Mouse (Mus musculus): ENCODE measurements around the gene Foxp4. TPM values are rescaled to one million over a fixed set of nuclear protein-coding genes. Genes with fewer than 3 reads are reported as not detected.
"Not testable (repeated sequence)": the region's sequence is repeated elsewhere in the genome, so short reads cannot be mapped to it uniquely, and the experiment has no call there.

Foxp4 gene
- polyA plus RNA-seq, 1 experiment from 2014 or later: 41.7 TPM

- WGBS: 21% methylated on average over 11 of the region's 11 CpGs
- peak overlapping the region; percentile 55; the same call in 1 of the 2 replicates for H3K27ac ChIP-seq
- H3K36me3 ChIP-seq: peaks cover 10% of the 10 kb centered on the region
- H3K9ac ChIP-seq: no peak overlapping the region
- no peak for ATAC-seq (ENCODE audit: low FRiP score)
- H3K4me2 ChIP-seq (replicated peaks): no peak overlapping the region
- H3K9me3 ChIP-seq (replicated peaks): no peaks in the 10 kb centered on the region
- no peak overlapping the region for H3K4me3 ChIP-seq
- no peaks in the 10 kb centered on the region; the same call in 1 of the 2 replicates for H3K27me3 ChIP-seq
- peaks cover 14% of the 10 kb centered on the region for H3K4me1 ChIP-seq
Measured at GRCm38 (mm10) chr17:47863437-47863836, 61.0 kb downstream of the Foxp4 start.

- Histone ChIP-seq H3K27me3 (no peaks in the 10 kb centered on the region; the same call in 1 of the 2 replicates), H3K4me2 (replicated peaks) (no peak overlapping the region), H3K4me1 (peaks cover 14% of the 10 kb centered on the region), H3K4me3 (no peak overlapping the region), H3K9me3 (replicated peaks) (no peaks in the 10 kb centered on the region), H3K9ac (no peak overlapping the region), H3K36me3 (peaks cover 7% of the 10 kb centered on the region), H3K27ac (peak overlapping the region; percentile 55; the same call in 1 of the 2 replicates)
- 66% methylated on average over 4 of the region's 4 CpGs for WGBS
- ATAC-seq (ENCODE audit: low FRiP score): no peak
Measured at GRCm38 (mm10) chr17:47863023-47863422, 61.4 kb downstream of the Foxp4 start.

DNA sequence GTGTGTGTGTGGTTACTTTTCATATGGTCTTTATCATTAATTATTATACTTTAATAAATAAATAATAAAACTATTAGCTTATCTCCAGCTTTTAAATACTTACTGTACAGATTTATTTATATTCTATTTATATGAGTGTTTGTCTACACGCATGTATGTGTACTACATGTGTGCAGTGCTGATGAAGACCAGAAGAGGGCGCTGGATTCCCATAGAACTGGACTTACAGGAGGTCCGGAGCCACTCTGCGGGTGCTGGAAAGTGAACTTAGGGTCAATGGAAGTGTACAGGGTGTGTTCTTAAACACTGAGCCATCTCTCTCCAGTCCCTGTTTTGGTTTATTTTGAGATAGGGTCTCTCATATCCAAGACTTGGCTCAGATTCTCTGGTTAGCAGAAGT, 68.9 kb downstream of the Foxp4 start:
- Histone ChIP-seq H3K9ac (no peak overlapping the region), H3K4me3 (no peak overlapping the region), H3K27me3 (peaks cover 13% of the 10 kb centered on the region), H3K36me3 (no peaks in the 10 kb centered on the region), H3K9me3 (replicated peaks) (0 out of 2 replicates have a peak, but pooled peaks cover 4% of the 10 kb centered on the region), H3K4me1 (0 out of 2 replicates have a peak, but pooled peaks cover 6% of the 10 kb centered on the region), H3K27ac (no peak overlapping the region), H3K4me2 (replicated peaks) (no peak overlapping the region)
- ATAC-seq (ENCODE audit: low FRiP score): no peak
- 79% methylated on average over 4 of the region's 4 CpGs for WGBS

DNA sequence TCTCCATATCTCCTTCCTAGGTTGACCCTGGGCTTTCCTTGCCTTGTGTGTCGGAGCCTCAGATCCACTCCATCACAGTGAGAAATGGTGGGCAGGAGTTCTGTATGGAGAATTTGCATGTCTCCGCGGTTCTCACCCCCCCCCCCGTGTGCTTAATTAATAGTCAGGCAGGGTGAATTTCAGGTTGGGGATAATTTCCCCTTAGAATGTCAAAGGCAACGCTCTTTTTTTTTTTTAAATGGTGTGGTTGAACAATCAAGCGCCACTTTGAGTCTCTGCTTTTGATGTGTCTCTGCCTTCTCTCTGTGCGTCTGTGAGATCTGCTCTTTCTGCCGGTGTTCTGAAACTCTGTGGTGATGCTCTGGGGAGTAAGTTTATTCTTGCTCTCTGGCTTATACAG, 69.5 kb downstream of the Foxp4 start:
- WGBS: 75% methylated on average over 8 of the region's 8 CpGs
- H3K27ac ChIP-seq: no peak overlapping the region

DNA sequence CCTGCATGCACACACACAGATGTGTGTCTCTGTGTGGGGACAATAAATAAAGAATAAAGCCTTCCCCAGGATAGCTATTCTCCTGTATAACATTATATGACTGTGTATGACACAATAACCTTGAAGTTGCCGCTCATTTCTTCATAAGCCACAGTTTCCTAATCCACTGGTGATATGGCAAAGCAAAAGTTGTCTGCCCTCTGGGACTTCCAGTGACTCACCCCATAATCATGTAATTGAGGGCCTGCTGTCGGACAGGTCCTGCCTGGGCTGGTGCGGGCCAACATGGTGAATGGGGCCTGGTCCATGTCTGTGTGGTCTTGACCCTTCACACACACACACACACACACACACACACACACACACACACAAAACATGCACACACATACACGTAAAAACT, 70.7 kb downstream of the Foxp4 start:
- Histone ChIP-seq H3K4me2 (replicated peaks) (no peak overlapping the region), H3K27ac (no peak overlapping the region), H3K9me3 (replicated peaks) (0 out of 2 replicates have a peak, but pooled peaks cover 4% of the 10 kb centered on the region), H3K9ac (no peak overlapping the region), H3K36me3 (no peaks in the 10 kb centered on the region), H3K4me1 (0 out of 2 replicates have a peak, but pooled peaks cover 5% of the 10 kb centered on the region), H3K27me3 (peaks cover 13% of the 10 kb centered on the region), H3K4me3 (no peak overlapping the region)
- WGBS: 91% methylated on average over 4 of the region's 4 CpGs
- ATAC-seq (ENCODE audit: low FRiP score): no peak

More for the DNA sequence above, 69.5 kb downstream of the Foxp4 start:
- no peak overlapping the region for H3K9ac ChIP-seq
- no peaks in the 10 kb centered on the region for H3K36me3 ChIP-seq
- no peak overlapping the region for H3K4me2 ChIP-seq (replicated peaks)
- 0 out of 2 replicates have a peak, but pooled peaks cover 4% of the 10 kb centered on the region for H3K9me3 ChIP-seq (replicated peaks)
- 0 out of 2 replicates have a peak, but pooled peaks cover 5% of the 10 kb centered on the region for H3K4me1 ChIP-seq
- peaks cover 13% of the 10 kb centered on the region for H3K27me3 ChIP-seq
- ATAC-seq (ENCODE audit: low FRiP score): no peak
- H3K4me3 ChIP-seq: no peak overlapping the region

DNA sequence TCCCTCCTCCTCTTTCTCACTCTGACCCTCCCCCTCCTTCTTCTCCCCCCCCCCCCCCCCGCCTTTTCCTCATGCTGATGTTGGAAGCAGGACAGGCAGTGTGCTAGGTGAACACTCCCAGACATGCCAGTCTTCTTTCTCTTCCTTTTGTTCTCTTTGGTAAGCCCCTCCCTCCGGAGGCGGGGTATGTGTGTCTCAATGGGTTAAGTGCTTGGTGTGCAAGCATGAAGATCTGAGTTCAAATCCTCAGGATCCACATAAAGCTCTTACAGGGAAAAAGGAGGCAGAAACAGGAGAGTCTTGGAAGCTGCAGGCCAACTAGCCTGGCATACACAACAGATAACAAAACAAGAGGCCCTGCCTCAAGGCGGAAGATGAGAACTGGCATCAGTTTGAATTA, 71.1 kb downstream of the Foxp4 start:
- 89% methylated on average over 3 of the region's 4 CpGs for WGBS
- ATAC-seq (ENCODE audit: low FRiP score): no peak
- 0 out of 2 replicates have a peak, but pooled peaks cover 5% of the 10 kb centered on the region for H3K4me1 ChIP-seq

DNA sequence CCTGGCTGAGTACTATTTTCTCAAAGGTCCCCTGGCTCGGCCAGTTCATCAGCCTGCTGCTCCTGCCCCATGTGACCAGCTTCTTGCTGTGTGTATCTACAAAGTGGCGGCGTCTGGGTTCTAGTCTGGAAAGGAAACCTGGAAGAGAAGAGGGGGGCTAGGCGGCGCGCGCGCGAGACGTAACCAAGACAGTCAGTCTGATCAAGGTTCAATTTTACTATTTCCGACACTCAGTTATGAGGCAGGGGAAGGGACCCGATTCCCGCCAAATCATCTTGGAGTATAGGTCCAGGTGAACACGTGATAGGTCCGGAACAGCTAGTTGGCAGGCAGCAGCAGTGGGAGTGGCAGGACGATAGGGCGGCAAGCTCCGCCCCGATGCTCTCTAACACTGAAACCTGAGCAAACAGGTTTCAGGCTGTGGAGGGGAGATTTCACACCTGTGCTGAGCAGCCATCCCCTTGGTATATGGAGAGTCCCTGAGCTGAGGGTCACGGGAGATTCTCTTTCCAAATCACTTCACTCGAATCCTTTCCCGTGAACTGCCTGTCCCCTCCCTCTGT, 72.6 kb downstream of the Foxp4 start:
- not testable (repeated sequence) for H3K9ac ChIP-seq; H3K36me3 ChIP-seq; H3K27ac ChIP-seq; H3K9me3 ChIP-seq (replicated peaks); H3K4me1 ChIP-seq
- Histone ChIP-seq H3K4me3 (peak overlapping the region; percentile 16), H3K4me2 (replicated peaks) (peak overlapping the region; percentile 45), H3K27me3 (peaks cover 13% of the 10 kb centered on the region)
- ATAC-seq (ENCODE audit: low FRiP score): peak; percentile 35; the same call in 1 of the 2 replicates
- WGBS: 14% methylated on average over 22 of the region's 22 CpGs

More for the DNA sequence above, 71.1 kb downstream of the Foxp4 start:
- peaks cover 13% of the 10 kb centered on the region for H3K27me3 ChIP-seq
- 0 out of 2 replicates have a peak, but pooled peaks cover 4% of the 10 kb centered on the region for H3K9me3 ChIP-seq (replicated peaks)
- H3K9ac ChIP-seq: no peak overlapping the region
- H3K36me3 ChIP-seq: no peaks in the 10 kb centered on the region
- H3K4me3 ChIP-seq: no peak overlapping the region
- no peak overlapping the region for H3K27ac ChIP-seq
- H3K4me2 ChIP-seq (replicated peaks): no peak overlapping the region

- Histone ChIP-seq H3K4me1 (0 out of 2 replicates have a peak, but pooled peaks cover 5% of the 10 kb centered on the region), H3K4me3 (no peak overlapping the region), H3K9me3 (replicated peaks) (0 out of 2 replicates have a peak, but pooled peaks cover 3% of the 10 kb centered on the region), H3K9ac (no peak overlapping the region), H3K27ac (no peak overlapping the region), H3K27me3 (peaks cover 13% of the 10 kb centered on the region), H3K36me3 (no peaks in the 10 kb centered on the region), H3K4me2 (replicated peaks) (no peak overlapping the region)
- 82% methylated on average over 7 of the region's 7 CpGs for WGBS
- ATAC-seq (ENCODE audit: low FRiP score): no peak
Measured at GRCm38 (mm10) chr17:47850639-47851314, 73.7 kb downstream of the Foxp4 start.

- H3K4me1 ChIP-seq: 0 out of 2 replicates have a peak, but pooled peaks cover 5% of the 10 kb centered on the region
- H3K9ac ChIP-seq: no peak overlapping the region
- H3K36me3 ChIP-seq: no peaks in the 10 kb centered on the region
- H3K27ac ChIP-seq: no peak overlapping the region
- no peak overlapping the region for H3K4me2 ChIP-seq (replicated peaks)
- H3K4me3 ChIP-seq: no peak overlapping the region
- H3K9me3 ChIP-seq (replicated peaks): no peaks in the 10 kb centered on the region
- peaks cover 13% of the 10 kb centered on the region for H3K27me3 ChIP-seq
- ATAC-seq (ENCODE audit: low FRiP score): no peak
- 81% methylated on average over 3 of the region's 3 CpGs for WGBS
Measured at GRCm38 (mm10) chr17:47850035-47850434, 74.4 kb downstream of the Foxp4 start.

GRCm38 (mm10) chr17:47847985-47848384, 76.5 kb downstream of the Foxp4 start:
- WGBS: 89% methylated on average over 6 of the region's 6 CpGs
- ATAC-seq (ENCODE audit: low FRiP score): no peak
- H3K9ac ChIP-seq: no peak overlapping the region
- H3K9me3 ChIP-seq (replicated peaks): peaks cover 8% of the 10 kb centered on the region; the same call in 1 of the 2 replicates
- H3K27ac ChIP-seq: no peak overlapping the region
- H3K4me3 ChIP-seq: no peak overlapping the region
- H3K4me2 ChIP-seq (replicated peaks): no peak overlapping the region
- H3K27me3 ChIP-seq: peaks cover 13% of the 10 kb centered on the region
- H3K4me1 ChIP-seq: 0 out of 2 replicates have a peak, but pooled peaks cover 5% of the 10 kb centered on the region
- H3K36me3 ChIP-seq: no peaks in the 10 kb centered on the region

GRCm38 (mm10) chr17:47845609-47846008, 78.8 kb downstream of the Foxp4 start:
- H3K4me2 ChIP-seq (replicated peaks): no peak overlapping the region
- no peaks in the 10 kb centered on the region for H3K36me3 ChIP-seq
- H3K27ac ChIP-seq: no peak overlapping the region
- ATAC-seq (ENCODE audit: low FRiP score): no peak
- no peaks in the 10 kb centered on the region for H3K27me3 ChIP-seq
- 79% methylated on average over 11 of the region's 11 CpGs for WGBS
- peaks cover 8% of the 10 kb centered on the region; the same call in 1 of the 2 replicates for H3K9me3 ChIP-seq (replicated peaks)
- H3K9ac ChIP-seq: no peak overlapping the region
- no peaks in the 10 kb centered on the region for H3K4me1 ChIP-seq
- H3K4me3 ChIP-seq: no peak overlapping the region

DNA sequence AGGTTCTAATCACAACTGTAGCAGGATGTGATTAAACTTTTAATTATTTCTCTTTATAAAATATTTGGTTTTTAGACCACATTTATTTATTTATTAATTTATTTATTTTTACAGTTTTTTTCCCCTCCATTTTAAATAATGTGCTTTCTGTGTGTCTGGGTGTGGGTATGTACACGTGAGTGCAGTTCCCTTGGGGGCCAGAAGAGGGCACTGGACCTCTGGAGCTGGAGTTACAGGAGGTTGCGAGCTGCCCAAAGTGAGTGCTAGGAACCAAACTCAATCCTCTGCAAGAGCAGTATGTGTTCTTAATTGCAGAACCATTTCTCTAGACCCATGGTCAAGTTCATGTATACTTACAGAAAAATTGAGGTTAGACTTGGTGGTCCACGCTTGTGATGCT, 81.0 kb downstream of the Foxp4 start:
- no peak for ATAC-seq (ENCODE audit: low FRiP score)
- Histone ChIP-seq H3K4me1 (no peaks in the 10 kb centered on the region), H3K27me3 (no peaks in the 10 kb centered on the region), H3K9ac (no peak overlapping the region), H3K27ac (no peak overlapping the region), H3K4me2 (replicated peaks) (no peak overlapping the region), H3K4me3 (no peak overlapping the region), H3K9me3 (replicated peaks) (peaks cover 8% of the 10 kb centered on the region; the same call in 1 of the 2 replicates), H3K36me3 (no peaks in the 10 kb centered on the region)
- 94% methylated on average over 3 of the region's 3 CpGs for WGBS

Measured in hindbrain, embryonic 12.5 days (tissue).